Mouse (Mus musculus) spleen, adult 2 months (tissue): ENCODE results near the gene Rps6ka4.

ENCODE experiments used
- CTCF ChIP-seq: fragments of 200-500 bp; IDR thresholded peaks from 2 replicates; pipeline ENCODE4 v1.5.1; 2011; ENCODE audit warnings: mild to moderate bottlenecking, inconsistent platforms; ENCODE audit not compliant: insufficient read depth, insufficient read length, insufficient replicate concordance; ENCODE audit errors: extremely low read depth
- POLR2A ChIP-seq: fragments of 200-500 bp; IDR thresholded peaks from 2 replicates; pipeline ENCODE4 v1.6.1; 2011; ENCODE audit warnings: low read depth, low read length, inconsistent platforms

GRCm38 (mm10) chr19:6825384-6825783 lies 15.1 kb downstream of the Rps6ka4 start:
- TF ChIP-seq CTCF (no peak), POLR2A (no peak)
